Mouse (Mus musculus): ENCODE measurements around the gene Slk. TPM values are rescaled to one million over a fixed set of nuclear protein-coding genes. Genes with fewer than 3 reads are reported as not detected.
"Not testable (repeated sequence)": the region's sequence is repeated elsewhere in the genome, so short reads cannot be mapped to it uniquely, and the experiment has no call there.

Slk gene
- polyA plus RNA-seq, 1 experiment from 2014 or later: 12.5 TPM

DNA sequence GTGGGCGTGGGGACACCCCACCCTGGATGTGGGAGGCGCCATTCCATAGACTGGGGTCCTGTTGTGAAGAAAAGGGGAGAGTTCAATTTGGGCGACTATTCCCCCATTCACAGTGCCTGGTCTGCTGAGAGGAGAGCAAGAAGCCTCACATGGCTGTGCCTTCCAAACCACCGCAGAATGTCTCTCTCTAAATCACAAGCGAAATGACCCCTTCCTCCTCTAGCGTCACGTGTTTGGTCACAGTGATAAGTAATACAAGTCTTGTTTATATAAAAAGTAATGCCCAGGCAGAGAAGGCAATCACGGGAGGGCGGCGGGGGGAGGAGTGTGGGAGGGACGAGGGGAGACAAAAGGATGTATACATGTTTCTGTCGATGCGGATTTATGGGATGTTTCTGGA, 15.8 kb upstream of the Slk start:
- Histone ChIP-seq H3K9ac (ENCODE audit: low read length) (no peak overlapping the region), H3K4me2 (ENCODE audit: low read depth, low read length) (no peak overlapping the region), H3K9me3 (replicated peaks; ENCODE audit: control insufficient read depth, low read length) (no peaks in the 10 kb centered on the region), H3K27ac (ENCODE audit: low read length) (no peak overlapping the region), H3K36me3 (ENCODE audit: control insufficient read depth, insufficient read depth) (no peaks in the 10 kb centered on the region), H3K4me1 (ENCODE audit: control insufficient read depth, insufficient read depth, low read length) (peaks cover 27% of the 10 kb centered on the region), H3K27me3 (ENCODE audit: control insufficient read depth, insufficient read depth, low read length) (no peaks in the 10 kb centered on the region), H3K4me3 (ENCODE audit: low read length) (no peak overlapping the region)
- no peak for ATAC-seq (replicated peaks; ENCODE audit: extremely low read depth, insufficient read depth, low FRiP score)
- WGBS: 66% methylated on average over 13 of the region's 13 CpGs

DNA sequence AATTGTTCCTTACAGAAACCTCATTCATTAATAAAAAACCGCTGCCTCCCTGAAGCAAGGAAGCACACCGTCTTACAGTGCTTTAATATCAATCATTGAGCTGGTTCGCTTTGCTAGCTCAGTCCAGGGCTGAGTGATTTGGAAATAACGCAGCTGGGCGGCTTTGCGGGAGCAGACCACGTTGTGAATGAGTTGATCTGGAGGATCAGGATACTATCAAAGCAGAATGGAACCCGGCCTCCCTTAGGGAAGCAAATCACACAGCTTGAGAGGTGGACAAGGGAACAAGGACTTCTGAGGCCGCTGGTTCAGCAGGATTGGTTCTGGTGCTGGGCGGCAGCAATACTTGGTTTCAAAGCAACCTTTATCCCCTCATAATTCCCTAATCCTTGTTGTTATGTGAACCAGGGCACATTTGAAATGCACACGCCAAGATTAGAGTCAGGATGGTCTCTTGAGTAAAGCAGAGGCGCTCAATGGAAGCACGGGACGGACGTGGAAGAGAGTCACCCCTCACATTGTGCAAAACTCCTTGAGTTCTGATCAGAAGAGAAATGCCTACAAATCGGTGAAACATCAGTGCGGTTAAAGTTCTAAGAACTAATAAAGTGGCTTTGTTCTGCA, 14.3 kb upstream of the Slk start:
- no peak for ATAC-seq (replicated peaks; ENCODE audit: extremely low read depth, insufficient read depth, low FRiP score)
- H3K27me3 ChIP-seq (ENCODE audit: control insufficient read depth, insufficient read depth, low read length): no peaks in the 10 kb centered on the region
- H3K9ac ChIP-seq (ENCODE audit: low read length): no peak overlapping the region

DNA sequence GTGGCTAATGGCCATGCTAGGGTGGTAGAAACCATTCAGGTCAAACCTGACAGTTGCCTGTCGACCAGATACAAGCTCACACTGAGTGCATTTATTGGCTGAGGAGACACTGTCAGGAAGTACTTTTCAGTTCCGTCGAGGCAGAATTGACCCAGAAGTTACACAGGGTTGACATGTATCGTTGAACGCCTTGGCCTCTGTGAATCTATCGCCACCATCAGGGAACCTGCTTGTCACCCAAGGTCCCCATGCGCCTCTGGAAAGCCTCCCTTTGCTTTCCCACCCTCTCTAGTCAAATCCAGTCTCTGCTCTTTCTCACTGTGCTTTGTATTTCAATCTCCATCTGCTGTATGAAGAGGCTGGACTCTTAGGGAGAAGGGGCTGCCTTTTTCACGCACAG, 13.5 kb upstream of the Slk start:
- Histone ChIP-seq H3K27me3 (ENCODE audit: control insufficient read depth, insufficient read depth, low read length) (no peaks in the 10 kb centered on the region), H3K36me3 (ENCODE audit: control insufficient read depth, insufficient read depth) (no peaks in the 10 kb centered on the region), H3K4me2 (ENCODE audit: low read depth, low read length) (no peak overlapping the region), H3K9me3 (replicated peaks; ENCODE audit: control insufficient read depth, low read length) (no peaks in the 10 kb centered on the region), H3K4me3 (ENCODE audit: low read length) (no peak overlapping the region), H3K9ac (ENCODE audit: low read length) (no peak overlapping the region), H3K27ac (ENCODE audit: low read length) (no peak overlapping the region), H3K4me1 (ENCODE audit: control insufficient read depth, insufficient read depth, low read length) (peaks cover 13% of the 10 kb centered on the region)
- no peak for ATAC-seq (replicated peaks; ENCODE audit: extremely low read depth, insufficient read depth, low FRiP score)
- WGBS: 81% methylated on average over 8 of the region's 8 CpGs

More for the DNA sequence above, 14.3 kb upstream of the Slk start:
- Histone ChIP-seq H3K4me1 (ENCODE audit: control insufficient read depth, insufficient read depth, low read length) (peaks cover 17% of the 10 kb centered on the region), H3K36me3 (ENCODE audit: control insufficient read depth, insufficient read depth) (no peaks in the 10 kb centered on the region), H3K27ac (ENCODE audit: low read length) (no peak overlapping the region), H3K4me3 (ENCODE audit: low read length) (no peak overlapping the region), H3K9me3 (replicated peaks; ENCODE audit: control insufficient read depth, low read length) (no peaks in the 10 kb centered on the region), H3K4me2 (ENCODE audit: low read depth, low read length) (no peak overlapping the region)
- 75% methylated on average over 17 of the region's 17 CpGs for WGBS

DNA sequence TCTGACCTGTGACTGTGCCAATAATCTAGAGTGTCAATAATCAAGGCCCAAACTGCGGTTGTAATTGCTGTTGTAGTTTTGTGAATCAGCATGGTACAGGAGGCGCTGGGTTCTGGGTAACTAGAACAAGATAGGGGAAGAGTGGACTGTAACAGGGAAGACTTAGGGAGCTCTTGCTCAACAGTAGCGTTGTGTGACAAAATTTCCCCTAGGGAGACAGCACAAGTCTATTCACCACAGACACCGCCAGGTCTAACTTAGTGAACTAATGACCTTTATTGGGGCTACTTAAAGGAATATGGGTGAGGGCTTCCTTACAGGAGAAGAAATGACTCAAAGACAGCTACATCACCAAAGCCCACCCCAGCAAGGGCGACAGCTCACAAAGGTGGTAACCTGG, 9.4 kb upstream of the Slk start:
- ATAC-seq (replicated peaks; ENCODE audit: extremely low read depth, insufficient read depth, low FRiP score): no peak
- H3K27me3 ChIP-seq (ENCODE audit: control insufficient read depth, insufficient read depth, low read length): no peaks in the 10 kb centered on the region
- no peak overlapping the region for H3K27ac ChIP-seq (ENCODE audit: low read length)
- H3K4me3 ChIP-seq (ENCODE audit: low read length): no peak overlapping the region
- H3K4me1 ChIP-seq (ENCODE audit: control insufficient read depth, insufficient read depth, low read length): peaks cover 9% of the 10 kb centered on the region
- H3K9ac ChIP-seq (ENCODE audit: low read length): no peak overlapping the region
- no peak overlapping the region for H3K4me2 ChIP-seq (ENCODE audit: low read depth, low read length)
- H3K36me3 ChIP-seq (ENCODE audit: control insufficient read depth, insufficient read depth): no peaks in the 10 kb centered on the region
- H3K9me3 ChIP-seq (replicated peaks; ENCODE audit: control insufficient read depth, low read length): no peaks in the 10 kb centered on the region
- WGBS: 91% methylated on average over 5 of the region's 5 CpGs

DNA sequence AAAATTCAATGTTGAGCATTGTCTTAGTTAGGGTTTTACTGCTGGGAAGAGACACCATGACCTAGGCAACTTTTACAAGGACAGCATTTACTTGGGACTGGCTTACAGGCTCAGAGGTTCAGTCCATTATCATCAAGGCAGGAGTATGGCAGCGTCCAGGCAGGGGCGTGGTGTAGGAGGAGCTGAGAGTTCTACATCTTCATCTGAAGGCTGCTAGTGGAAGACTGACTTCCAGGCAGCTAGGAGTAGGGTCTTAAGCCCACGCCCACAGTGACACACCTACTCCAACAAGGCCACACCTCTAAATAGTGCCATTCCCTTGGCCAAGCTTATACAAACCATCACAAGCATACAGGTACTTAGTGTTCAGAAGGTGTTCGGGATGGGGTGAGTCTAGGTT, 7.5 kb upstream of the Slk start:
- not testable (repeated sequence) for H3K36me3 ChIP-seq (ENCODE audit: control insufficient read depth, insufficient read depth); H3K27ac ChIP-seq (ENCODE audit: low read length); H3K9ac ChIP-seq (ENCODE audit: low read length); H3K4me1 ChIP-seq (ENCODE audit: control insufficient read depth, insufficient read depth, low read length); H3K4me2 ChIP-seq (ENCODE audit: low read depth, low read length); H3K4me3 ChIP-seq (ENCODE audit: low read length); H3K9me3 ChIP-seq (replicated peaks; ENCODE audit: control insufficient read depth, low read length); H3K27me3 ChIP-seq (ENCODE audit: control insufficient read depth, insufficient read depth, low read length); ATAC-seq (replicated peaks; ENCODE audit: extremely low read depth, insufficient read depth, low FRiP score)
- 75% methylated on average over 4 of the region's 4 CpGs for WGBS

DNA sequence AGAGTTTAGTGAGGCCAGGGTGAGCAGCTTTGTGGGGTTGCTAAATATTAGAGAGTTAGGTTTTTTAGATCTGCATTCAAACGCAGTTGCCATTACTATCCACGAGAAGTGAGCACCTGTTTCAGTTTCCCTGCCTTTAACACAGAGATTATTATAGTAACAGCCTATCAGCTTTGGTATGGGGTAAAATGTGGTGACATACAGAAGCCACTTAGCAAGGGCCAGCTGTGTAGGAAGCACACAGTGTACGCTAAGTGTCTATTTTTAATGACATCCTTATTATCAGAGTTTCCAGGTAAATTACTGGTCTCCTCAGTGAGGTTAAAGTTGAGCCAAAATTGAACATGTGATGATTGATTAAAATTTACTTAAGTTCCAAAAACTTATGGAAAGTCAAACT, 5.8 kb upstream of the Slk start:
- Histone ChIP-seq H3K4me2 (ENCODE audit: low read depth, low read length) (no peak overlapping the region), H3K9ac (ENCODE audit: low read length) (no peak overlapping the region)

DNA sequence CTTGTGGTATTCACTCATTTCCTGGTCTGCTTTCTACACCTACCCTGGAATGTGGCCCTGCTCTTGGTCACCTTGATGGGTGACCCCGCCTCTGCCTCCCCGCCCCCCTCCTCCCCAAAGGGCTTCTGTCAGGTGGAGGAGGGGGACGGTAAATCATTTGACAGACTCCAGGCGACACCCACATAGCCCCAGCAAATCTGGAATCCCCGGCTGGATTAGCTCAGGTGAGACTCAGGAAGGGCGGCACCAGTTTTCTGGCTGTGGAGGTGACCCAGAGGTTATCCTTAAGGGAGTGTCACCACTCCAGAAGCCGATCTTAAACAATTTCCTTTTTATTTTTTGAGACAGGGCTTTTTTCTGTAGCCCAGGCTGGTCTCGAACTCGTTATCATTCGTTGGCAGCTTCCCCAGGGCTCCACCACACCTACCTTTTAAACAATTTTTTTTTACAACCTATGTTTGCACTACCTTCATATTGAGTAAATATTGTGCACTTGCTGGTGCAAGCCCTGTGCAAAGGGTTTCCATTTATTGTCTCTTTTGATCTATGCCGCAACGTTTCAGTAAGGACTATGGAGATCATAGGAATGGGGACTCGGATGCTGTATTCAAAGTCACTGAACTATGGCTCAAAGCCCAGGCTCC, 775 bp upstream of the Slk start:
- Histone ChIP-seq H3K27me3 (ENCODE audit: control insufficient read depth, insufficient read depth, low read length) (no peaks in the 10 kb centered on the region), H3K27ac (ENCODE audit: low read length) (peak overlapping the region; percentile 99), H3K36me3 (ENCODE audit: control insufficient read depth, insufficient read depth) (no peaks in the 10 kb centered on the region), H3K4me2 (ENCODE audit: low read depth, low read length) (peak overlapping the region; percentile 77), H3K9ac (ENCODE audit: low read length) (peak overlapping the region; percentile 98), H3K4me3 (ENCODE audit: low read length) (peak overlapping the region; percentile 70), H3K4me1 (ENCODE audit: control insufficient read depth, insufficient read depth, low read length) (peaks cover 14% of the 10 kb centered on the region), H3K9me3 (replicated peaks; ENCODE audit: control insufficient read depth, low read length) (no peaks in the 10 kb centered on the region)
- WGBS: 16% methylated on average over 13 of the region's 13 CpGs
- no peak for ATAC-seq (replicated peaks; ENCODE audit: extremely low read depth, insufficient read depth, low FRiP score)

More for the DNA sequence above, 5.8 kb upstream of the Slk start:
- no peak overlapping the region for H3K4me3 ChIP-seq (ENCODE audit: low read length)
- no peaks in the 10 kb centered on the region for H3K9me3 ChIP-seq (replicated peaks; ENCODE audit: control insufficient read depth, low read length)
- no peaks in the 10 kb centered on the region for H3K27me3 ChIP-seq (ENCODE audit: control insufficient read depth, insufficient read depth, low read length)
- peak overlapping the region; percentile 55 for H3K27ac ChIP-seq (ENCODE audit: low read length)
- ATAC-seq (replicated peaks; ENCODE audit: extremely low read depth, insufficient read depth, low FRiP score): 0 out of 2 replicates have a peak, but pooled peaks have one; percentile 69
- WGBS: 40% methylated on average over 3 of the region's 3 CpGs
- H3K4me1 ChIP-seq (ENCODE audit: control insufficient read depth, insufficient read depth, low read length): peaks cover 11% of the 10 kb centered on the region
- no peaks in the 10 kb centered on the region for H3K36me3 ChIP-seq (ENCODE audit: control insufficient read depth, insufficient read depth)

DNA sequence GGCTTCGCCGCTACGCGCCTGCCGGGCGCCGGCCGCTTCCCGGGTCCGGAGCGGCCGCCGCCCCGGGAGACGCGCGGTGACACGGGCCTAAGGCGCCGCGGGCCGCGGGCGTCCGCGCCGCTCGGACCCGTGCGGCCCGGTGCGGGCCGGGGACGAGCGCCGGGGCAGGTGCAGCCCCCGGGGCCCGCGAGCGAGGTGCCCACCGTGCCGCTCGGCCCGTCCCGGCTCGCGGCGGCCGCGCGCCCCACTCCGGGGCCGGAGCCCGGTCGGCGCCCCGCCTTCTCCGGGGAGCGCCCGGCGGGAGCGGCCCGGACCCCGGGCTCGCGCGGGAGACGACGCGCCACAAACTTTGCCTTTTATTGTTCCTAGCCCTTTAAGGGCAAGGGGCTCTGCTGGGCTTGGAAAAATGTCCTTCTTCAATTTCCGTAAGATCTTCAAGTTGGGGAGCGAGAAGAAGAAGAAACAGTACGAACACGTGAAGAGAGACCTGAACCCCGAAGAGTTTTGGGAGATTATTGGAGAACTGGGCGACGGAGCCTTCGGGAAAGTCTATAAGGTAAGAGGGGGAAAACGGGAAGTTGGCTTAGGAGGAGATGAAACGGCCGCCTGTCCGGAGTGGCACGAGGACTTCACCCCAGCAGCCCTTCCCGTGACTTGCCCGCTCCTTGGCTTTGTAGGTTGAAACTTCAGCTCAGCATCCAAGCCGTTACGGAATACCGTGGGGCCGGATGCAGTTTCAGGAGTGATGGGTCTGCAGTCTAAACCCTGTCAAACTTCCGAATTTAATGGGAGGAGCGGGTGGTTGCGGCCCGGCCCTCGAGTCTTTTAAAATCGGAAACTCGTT, 532 bp downstream of the Slk start:
- under 1% methylated on average over 59 of the region's 96 CpGs for WGBS
- Histone ChIP-seq H3K9ac (ENCODE audit: low read length) (peak overlapping the region; percentile 98), H3K4me1 (ENCODE audit: control insufficient read depth, insufficient read depth, low read length) (peaks cover 18% of the 10 kb centered on the region), H3K4me3 (ENCODE audit: low read length) (peak overlapping the region; percentile 70), H3K9me3 (replicated peaks; ENCODE audit: control insufficient read depth, low read length) (no peaks in the 10 kb centered on the region), H3K4me2 (ENCODE audit: low read depth, low read length) (peak overlapping the region; percentile 76), H3K36me3 (ENCODE audit: control insufficient read depth, insufficient read depth) (no peaks in the 10 kb centered on the region), H3K27ac (ENCODE audit: low read length) (peak overlapping the region; percentile 99), H3K27me3 (ENCODE audit: control insufficient read depth, insufficient read depth, low read length) (no peaks in the 10 kb centered on the region)
- ATAC-seq (replicated peaks; ENCODE audit: extremely low read depth, insufficient read depth, low FRiP score): peak; percentile 65

DNA sequence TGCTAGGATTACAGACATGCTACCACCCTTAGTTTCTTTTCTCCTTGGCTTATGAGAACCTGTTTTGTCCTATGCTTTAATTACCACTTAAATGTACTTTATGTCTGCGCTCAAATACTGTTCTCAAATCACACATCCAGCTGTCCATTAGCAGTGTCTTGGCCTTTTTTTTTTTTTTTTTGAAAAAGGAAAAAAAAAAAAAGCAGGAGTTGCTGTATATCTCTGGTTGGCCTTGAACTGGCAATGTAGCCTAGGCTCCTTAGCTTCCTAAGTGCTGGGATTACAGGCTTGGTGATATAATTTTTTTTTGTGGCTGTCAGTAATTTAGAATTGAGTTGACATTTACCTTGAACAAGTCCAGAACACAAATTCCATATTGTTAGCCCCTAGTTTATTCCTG, 6.3 kb downstream of the Slk start:
- Histone ChIP-seq H3K27me3 (ENCODE audit: control insufficient read depth, insufficient read depth, low read length) (no peaks in the 10 kb centered on the region), H3K9ac (ENCODE audit: low read length) (no peak overlapping the region), H3K36me3 (ENCODE audit: control insufficient read depth, insufficient read depth) (no peaks in the 10 kb centered on the region), H3K27ac (ENCODE audit: low read length) (no peak overlapping the region), H3K4me2 (ENCODE audit: low read depth, low read length) (no peak overlapping the region), H3K4me1 (ENCODE audit: control insufficient read depth, insufficient read depth, low read length) (peaks cover 26% of the 10 kb centered on the region), H3K4me3 (ENCODE audit: low read length) (no peak overlapping the region), H3K9me3 (replicated peaks; ENCODE audit: control insufficient read depth, low read length) (no peaks in the 10 kb centered on the region)
- WGBS: 90% methylated on average over 1 of the region's 1 CpGs
- no peak for ATAC-seq (replicated peaks; ENCODE audit: extremely low read depth, insufficient read depth, low FRiP score)

Data from heart, embryonic 16.5 days (tissue).